Mouse (Mus musculus) thymus, adult 2 months (tissue): ENCODE data around the gene Pabpc6.

Experiments used
- CTCF ChIP-seq: fragments of 200-500 bp; IDR thresholded peaks from 2 replicates; pipeline ENCODE4 v1.5.1; 2012; ENCODE audit warnings: mild to moderate bottlenecking, control low read depth, low read length, moderate library complexity, borderline replicate concordance; ENCODE audit not compliant: control insufficient read depth, poor library complexity, insufficient read depth; ENCODE audit errors: extremely low read depth
- POLR2A ChIP-seq: fragments of 200-500 bp; IDR thresholded peaks from 2 replicates; pipeline ENCODE4 v1.6.1; 2012; ENCODE audit warnings: mild to moderate bottlenecking, low read length, control low read depth, moderate library complexity; ENCODE audit not compliant: control insufficient read depth, poor library complexity, insufficient read depth; ENCODE audit errors: extremely low read depth

GRCm38 (mm10) chr17:9708888-9709287 lies 39.4 kb upstream of the Pabpc6 start:
- no peak for TF ChIP-seq CTCF
- TF ChIP-seq POLR2A, result no peak
